Mouse (Mus musculus) cortical plate, adult 2 months (tissue): ENCODE results near the gene Rnf208. TPM values are rescaled to one million over a fixed set of nuclear protein-coding genes. Genes with fewer than 3 reads are reported as not detected.
A peak's percentile ranks its signal among the peaks of the same experiment; 100 is the strongest.
"Not testable (repeated sequence)": the region's sequence is repeated elsewhere in the genome, so short reads cannot be mapped to it uniquely, and the experiment has no call there.

Experiments
- H3K27ac ChIP-seq: fragments of 200-500 bp; 2 replicates; pipeline ENCODE4 v1.5.1; 2012; ENCODE audit warnings: low read length, control low read depth, inconsistent platforms; ENCODE audit not compliant: insufficient read depth
- H3K4me1 ChIP-seq: fragments of 200-500 bp; 2 replicates; pipeline ENCODE4 v1.6.1; 2011; ENCODE audit warnings: low read length; ENCODE audit not compliant: control insufficient read depth, insufficient read depth
- H3K4me3 ChIP-seq: fragments of 200-500 bp; 2 replicates; pipeline ENCODE4 v1.5.1; 2011; ENCODE audit warnings: mild to moderate bottlenecking, low read length, control low read depth; ENCODE audit not compliant: insufficient read depth
- CTCF ChIP-seq: fragments of 200-500 bp; IDR thresholded peaks from 2 replicates; pipeline ENCODE4 v1.5.1; 2011; ENCODE audit warnings: mild to moderate bottlenecking, control low read depth, low read length; ENCODE audit not compliant: insufficient read depth; ENCODE audit errors: extremely low read depth
- POLR2A ChIP-seq: fragments of 200-500 bp; IDR thresholded peaks from 2 replicates; pipeline ENCODE4 v1.6.1; 2011; ENCODE audit warnings: mild to moderate bottlenecking, low read length, control low read depth; ENCODE audit not compliant: insufficient read depth; ENCODE audit errors: extremely low read depth
- polyA plus RNA-seq: library from polyadenylated mRNA; depleted of rRNA; stranded (reverse); fragments of >200 nt; gene quantifications from 2 replicates; pipeline ENCODE4 v1.2.3, GENCODE M21; 2012

Gene Rnf208
- polyA plus RNA-seq, 1 experiment, result 325 TPM

DNA sequence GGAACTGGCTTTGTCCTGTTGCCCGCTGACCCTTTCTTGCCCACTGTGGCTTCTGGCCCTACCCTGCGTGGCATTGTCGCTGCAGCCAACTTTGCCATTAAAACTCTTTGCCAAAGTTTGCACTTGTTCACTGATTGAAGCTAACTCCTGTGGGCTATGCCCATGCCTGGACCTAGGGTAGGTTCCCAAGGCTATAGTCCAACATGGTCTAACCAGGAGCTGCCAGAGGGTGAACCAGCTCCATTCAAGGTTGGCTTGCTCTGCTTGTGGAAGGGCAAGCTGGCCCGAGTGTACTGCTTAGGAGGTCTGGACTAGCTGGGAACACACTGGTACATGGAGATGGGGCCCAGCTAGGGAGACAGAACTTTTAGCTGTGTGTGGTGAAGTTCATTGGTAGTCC is 2.1 kb downstream of the Rnf208 start:
- peaks cover 5% of the 10 kb centered on the region for H3K4me1 ChIP-seq
- H3K4me3 ChIP-seq, result no peak overlapping the region
- no peak overlapping the region for H3K27ac ChIP-seq
- no peak for TF ChIP-seq CTCF
- TF ChIP-seq POLR2A, result no peak

DNA sequence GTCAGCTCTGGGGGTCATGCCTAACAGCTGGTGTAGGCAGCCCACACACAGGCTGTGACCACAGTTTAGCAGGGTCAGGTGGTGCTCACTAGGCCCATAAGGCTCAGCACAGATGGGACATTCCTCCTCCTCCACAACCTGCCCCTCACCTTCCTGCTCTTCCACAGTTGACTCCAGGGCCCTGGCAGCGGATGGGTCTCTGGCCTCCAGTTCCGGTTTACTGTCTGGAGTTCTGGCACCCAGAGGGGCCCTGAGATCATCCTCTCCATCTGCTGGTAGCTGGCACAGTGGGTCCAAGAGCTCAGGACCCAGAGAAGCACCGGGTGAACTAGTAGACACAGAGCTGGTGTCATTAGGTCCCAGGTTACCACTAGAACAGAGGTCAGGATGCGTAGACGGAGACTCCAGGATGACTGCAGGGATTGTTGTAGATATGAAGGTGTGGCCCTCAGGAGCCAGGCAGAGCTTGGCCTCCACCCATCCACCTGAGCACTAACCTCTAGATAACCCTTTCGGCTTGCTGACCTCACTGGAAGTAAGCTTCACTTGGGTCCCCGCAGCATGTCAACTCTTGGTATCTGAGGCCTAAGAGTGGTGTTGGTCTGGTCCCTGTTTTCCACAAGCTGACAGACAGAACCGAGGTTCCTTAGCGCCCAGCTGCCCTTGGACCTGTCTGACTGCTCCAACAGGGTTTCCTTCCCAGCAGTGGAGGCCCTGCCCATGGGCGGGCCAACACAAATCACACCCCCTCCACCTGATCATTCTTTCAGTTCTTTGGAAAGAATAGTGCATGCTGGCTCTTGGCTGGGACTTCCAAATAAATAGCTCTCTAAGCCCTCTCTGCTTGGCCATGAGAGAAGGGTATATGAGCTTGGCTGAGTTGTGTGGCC is 4.4 kb downstream of the Rnf208 start, which contains the start of gene AL732309.1:
Gene AL732309.1 (minus strand): TSS at position 681 of the 890 bp plus-strand sequence.
- Histone ChIP-seq H3K4me3 (no peak within 1 kb of the TSS), H3K4me1 (peaks cover 4% of the 10 kb centered on the region), H3K27ac (no peak within 1 kb of the TSS)
- no peak for TF ChIP-seq POLR2A
- no peak for TF ChIP-seq CTCF

DNA sequence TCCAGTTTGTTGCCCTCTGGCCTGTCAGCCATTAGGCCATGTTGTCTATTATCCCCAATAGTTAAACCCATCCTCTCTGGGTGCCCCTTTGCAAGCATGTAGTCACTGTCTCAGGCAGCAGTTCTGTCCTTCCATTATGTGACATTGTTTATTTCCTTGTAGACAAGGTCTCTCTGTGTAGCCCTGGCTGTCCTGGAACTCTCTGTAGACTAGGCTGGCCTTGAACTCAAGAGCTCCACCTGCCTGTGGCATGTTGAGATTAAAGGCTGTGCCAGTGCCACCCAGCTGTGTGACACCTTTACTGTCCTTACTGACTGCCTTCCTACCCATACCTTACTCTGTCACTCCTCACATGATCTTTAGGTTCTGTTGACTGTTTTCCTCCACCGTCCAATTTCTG is 10.3 kb downstream of the Rnf208 start:
- Histone ChIP-seq H3K4me3 (no peak overlapping the region), H3K27ac (no peak overlapping the region), H3K4me1 (peaks cover 6% of the 10 kb centered on the region; the same call in 1 of the 2 replicates)
- no peak for TF ChIP-seq CTCF

DNA sequence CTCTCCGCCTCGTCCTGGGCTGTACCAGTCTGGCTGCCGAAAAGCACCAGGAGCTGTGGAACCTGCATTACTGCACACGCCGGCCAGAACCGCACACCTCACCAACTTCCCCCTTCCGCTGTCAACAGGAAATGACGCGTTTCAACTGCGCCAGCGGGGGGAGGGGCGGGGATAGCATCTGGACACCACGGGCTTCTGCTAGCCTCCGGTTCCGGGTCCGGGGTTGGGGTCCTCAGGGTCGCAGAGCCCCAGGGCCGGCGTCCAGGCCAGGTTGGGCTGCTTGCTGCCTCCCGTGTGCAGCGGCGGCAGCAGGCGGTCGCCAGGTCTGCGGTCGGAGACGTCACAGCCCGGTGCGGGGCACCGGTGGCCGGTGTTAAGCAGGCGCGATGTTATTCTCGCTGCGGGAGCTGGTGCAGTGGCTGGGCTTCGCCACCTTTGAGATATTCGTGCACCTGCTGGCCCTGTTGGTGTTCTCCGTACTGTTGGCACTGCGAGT is 13.3 kb downstream of the Rnf208 start, which contains the start of gene Tmem203:
Gene Tmem203 (plus strand): TSS at position 156 of the 496 bp plus-strand sequence.
- TF ChIP-seq POLR2A (peak; percentile 69), CTCF (no peak)
- peak within 1 kb of the TSS; percentile 61 for H3K27ac ChIP-seq

DNA sequence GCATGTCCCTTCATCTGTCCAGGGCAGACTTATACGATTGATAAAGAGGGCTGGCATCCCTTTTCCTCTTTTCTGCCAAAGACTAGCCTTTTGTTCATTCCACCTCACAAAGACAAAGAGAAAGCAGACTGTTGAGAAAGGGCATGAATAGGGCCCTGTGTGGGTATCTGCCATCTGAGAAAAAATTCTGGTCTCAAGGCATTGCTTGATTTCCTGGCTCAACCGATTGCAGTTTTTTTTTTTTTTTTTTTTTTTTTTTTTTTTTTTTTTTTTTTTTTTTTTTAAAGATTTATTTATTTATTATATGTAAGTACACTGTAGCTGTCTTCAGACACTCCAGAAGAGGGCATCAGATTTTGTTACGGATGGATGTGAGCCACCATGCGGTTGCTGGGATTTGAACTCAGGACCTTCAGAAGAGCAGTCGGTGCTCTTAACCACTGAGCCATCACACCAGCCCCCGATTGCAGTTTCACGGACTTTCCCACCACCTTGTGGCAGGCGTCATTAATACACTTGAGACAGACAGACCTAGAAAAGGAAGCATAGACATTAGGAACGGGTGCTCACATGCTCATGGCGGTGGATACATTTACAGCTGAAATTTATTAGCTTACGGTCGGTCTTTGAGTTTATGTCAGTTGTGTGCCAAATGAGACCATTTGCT is 14.5 kb downstream of the Rnf208 start:
- H3K27ac ChIP-seq, result not testable (repeated sequence)
- 0 out of 2 replicates have a peak, but pooled peaks have one; percentile 13 for TF ChIP-seq CTCF

More for the DNA sequence above, 13.3 kb downstream of the Rnf208 start, which contains the start of gene Tmem203:
- H3K4me3 ChIP-seq, result peak within 1 kb of the TSS; percentile 90
- H3K4me1 ChIP-seq, result peaks cover 6% of the 10 kb centered on the region; the same call in 1 of the 2 replicates

DNA sequence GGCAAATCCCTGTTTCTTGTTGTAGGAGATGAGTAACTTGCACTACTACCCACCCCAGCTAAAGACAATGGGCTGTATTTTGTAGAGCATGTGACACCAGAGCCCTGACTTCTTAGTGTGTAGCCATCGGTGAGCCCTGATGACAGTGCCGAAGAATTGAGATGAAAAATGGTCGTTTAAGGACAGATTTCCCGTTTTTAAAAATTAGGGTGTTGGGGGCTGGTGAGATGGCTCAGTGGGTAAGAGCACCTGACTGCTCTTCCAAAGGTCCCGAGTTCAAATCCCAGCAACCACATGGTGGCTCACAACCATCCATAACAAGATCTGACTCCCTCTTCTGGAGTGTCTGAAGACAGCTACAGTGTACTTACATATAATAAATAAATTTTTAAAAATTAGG is 15.2 kb downstream of the Rnf208 start:
- H3K4me1 ChIP-seq, H3K4me3 ChIP-seq, H3K27ac ChIP-seq: not testable (repeated sequence)

More for the DNA sequence above, 14.5 kb downstream of the Rnf208 start:
- H3K4me1 ChIP-seq, result not testable (repeated sequence)
- peak overlapping the region; percentile 90; the same call in 1 of the 2 replicates for H3K4me3 ChIP-seq

DNA sequence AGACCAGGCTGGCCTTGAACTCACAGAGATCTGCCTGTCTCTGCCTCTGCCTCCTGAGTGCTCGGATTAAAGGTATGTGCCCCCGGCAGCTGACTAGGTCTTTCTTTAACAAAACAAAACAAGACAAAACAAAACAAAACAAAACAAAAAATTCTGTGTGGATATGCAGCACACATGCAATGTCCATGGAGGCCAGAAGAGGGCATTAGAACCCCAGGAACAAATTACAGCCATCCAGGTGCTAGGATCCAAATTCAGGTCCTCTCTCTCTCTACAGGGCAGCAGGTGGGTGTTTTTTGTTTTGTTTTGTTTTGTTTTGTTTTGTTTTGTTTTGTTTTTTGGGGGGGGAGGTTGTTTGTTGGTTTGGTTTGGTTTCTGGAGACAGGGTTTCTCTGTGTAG is 16.8 kb downstream of the Rnf208 start:
- TF ChIP-seq CTCF, result peak; percentile 27; the same call in 1 of the 2 replicates
- TF ChIP-seq POLR2A, result no peak
- no peak overlapping the region for H3K27ac ChIP-seq
- H3K4me3 ChIP-seq, result no peak overlapping the region
- H3K4me1 ChIP-seq, result peaks cover 6% of the 10 kb centered on the region; the same call in 1 of the 2 replicates

DNA sequence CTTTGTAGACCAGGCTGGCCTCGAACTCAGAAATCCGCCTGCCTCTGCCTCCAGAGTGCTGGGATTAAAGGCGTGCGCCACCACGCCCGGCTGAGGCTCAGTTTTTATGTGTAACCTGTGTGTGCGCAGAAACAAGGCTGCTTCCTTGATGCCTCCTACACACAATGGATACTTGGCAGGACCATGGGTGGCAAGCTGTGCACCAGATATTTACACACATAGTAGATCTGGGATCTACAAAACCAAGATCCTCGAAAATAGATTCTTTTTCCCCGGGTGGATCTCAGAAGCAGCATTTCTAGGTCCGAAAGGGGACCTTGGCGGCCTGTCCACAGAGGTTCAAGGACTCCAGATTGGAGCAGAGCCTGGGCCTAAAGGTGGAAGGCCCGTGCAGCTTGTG is 19.8 kb downstream of the Rnf208 start:
- peaks cover 7% of the 10 kb centered on the region for H3K4me1 ChIP-seq
- TF ChIP-seq POLR2A (no peak), CTCF (no peak)
- peak overlapping the region; percentile 27 for H3K4me3 ChIP-seq
- peak overlapping the region; percentile 26; the same call in 1 of the 2 replicates for H3K27ac ChIP-seq

DNA sequence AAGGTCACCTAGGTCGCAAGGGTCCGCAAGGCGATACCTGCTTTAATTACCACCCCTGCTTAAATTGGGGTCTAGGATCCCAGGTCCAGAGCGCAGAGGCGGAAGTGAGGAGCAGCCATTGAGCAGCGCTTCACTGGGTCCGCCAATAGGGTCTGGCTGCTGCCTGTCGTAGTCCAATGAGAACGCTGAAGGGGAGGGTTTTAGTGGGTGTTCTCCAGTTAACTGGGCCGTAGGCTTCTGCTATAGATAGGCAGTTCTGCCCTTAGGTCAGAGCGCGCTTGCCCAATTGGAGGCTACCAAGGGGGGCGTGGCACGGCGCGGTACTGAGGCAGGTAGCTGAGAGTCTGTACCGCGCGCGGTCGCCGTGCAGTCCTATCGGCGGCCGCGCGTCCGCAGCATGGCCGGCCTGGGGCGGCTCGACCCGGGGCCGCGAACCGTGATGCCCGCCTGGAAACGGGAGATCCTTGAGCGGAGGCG is 20.3 kb downstream of the Rnf208 start, which contains the start of gene Tprn:
Gene Tprn (plus strand): TSS at position 328 of the 477 bp plus-strand sequence.
- Histone ChIP-seq H3K4me1 (peaks cover 7% of the 10 kb centered on the region), H3K27ac (peak within 1 kb of the TSS; percentile 44), H3K4me3 (peak within 1 kb of the TSS; percentile 27)
- no peak for TF ChIP-seq CTCF
- peak; percentile 77; the same call in 1 of the 2 replicates for TF ChIP-seq POLR2A
